Mouse (Mus musculus): ENCODE measurements at regions not wholly inside any gene's neighbourhood (a gene's known extent, or its start where the extent isn't known, plus 50 kb on each side); places are given as distances from the start of the nearest gene placed in this dataset.

DNA sequence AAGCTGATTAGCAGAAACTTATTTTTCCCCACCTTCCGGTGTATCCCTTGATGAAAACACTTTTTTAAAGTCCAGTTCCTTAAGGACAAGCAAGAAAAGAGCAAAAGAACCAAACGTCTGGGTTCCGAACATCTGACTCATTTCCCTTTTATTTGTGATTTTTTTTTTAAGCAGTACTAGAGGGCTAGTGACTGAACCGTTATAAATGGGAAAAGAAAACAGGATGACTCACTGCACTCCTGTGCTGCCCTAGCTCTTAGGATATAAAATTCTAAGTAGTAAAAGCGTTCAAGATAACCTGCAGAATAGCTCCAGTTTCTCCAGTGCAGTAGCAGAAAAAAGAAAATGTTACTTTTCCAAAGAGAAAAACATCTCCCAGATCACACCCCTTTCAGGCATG lies 55.3 kb upstream of the Tnfsf11 start:
- Histone ChIP-seq H3K36me3 (ENCODE audit: poor library complexity, severe bottlenecking) (no peaks in the 10 kb centered on the region), H3K27me3 (no peaks in the 10 kb centered on the region), H3K9me3 (replicated peaks) (no peaks in the 10 kb centered on the region), H3K27ac (no peak overlapping the region), H3K4me1 (no peaks in the 10 kb centered on the region), H3K9ac (no peak overlapping the region), H3K4me2 (no peak overlapping the region), H3K4me3 (no peak overlapping the region)
- WGBS: 86% methylated on average over 5 of the region's 5 CpGs
- no peak for ATAC-seq
